Mouse (Mus musculus) gonadal fat pad, adult 2 months (tissue): ENCODE measurements around the gene BC030867. TPM values are rescaled to one million over a fixed set of nuclear protein-coding genes. Genes with fewer than 3 reads are reported as not detected.

Source experiments
- DNase-seq: peaks from one replicate; pipeline ENCODE4 v3.0.0-alpha.2; 2012; ENCODE audit warnings: low read depth
- polyA plus RNA-seq: library from polyadenylated mRNA; depleted of rRNA; stranded (reverse); fragments of >200 nt; gene quantifications from 2 replicates; pipeline ENCODE4 v1.2.3, GENCODE M21; 2012

BC030867 gene
- polyA plus RNA-seq, 1 experiment: 1.1 TPM

DNA sequence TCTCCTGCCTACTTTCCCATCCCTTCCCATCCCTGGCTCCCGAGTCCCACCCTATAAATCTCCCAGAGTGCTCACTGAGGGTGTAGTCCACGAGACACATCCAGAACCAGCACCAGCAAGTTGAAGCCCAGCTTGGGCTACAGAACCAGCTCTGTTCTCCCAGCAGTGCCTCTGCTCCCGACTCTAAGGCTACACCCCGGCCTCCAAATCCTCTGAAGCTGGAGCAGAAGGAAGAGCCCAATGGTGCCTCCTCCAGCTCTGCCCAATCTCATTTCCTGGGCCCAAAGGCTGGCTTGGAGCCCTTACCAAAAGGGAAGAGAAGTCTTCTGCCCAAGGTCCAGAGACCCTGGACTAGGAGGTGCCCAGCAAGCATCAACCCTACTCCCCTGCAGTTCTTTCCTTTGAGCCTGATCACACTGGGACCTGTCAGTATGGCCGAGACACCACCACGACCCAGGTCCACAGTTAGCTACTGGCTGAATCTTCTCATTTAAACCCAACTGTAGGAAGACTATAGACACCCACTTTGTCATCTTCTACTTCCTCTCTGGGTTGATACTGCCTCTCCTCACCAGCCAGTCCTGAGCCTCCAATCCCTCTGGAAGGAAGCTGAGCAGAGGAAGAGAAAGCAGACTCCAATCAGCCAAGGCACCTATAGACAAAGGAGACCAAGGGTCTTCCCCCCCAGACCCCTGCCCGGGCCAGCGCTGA lies 27.3 kb upstream of the BC030867 start:
- no peak for DNase-seq

DNA sequence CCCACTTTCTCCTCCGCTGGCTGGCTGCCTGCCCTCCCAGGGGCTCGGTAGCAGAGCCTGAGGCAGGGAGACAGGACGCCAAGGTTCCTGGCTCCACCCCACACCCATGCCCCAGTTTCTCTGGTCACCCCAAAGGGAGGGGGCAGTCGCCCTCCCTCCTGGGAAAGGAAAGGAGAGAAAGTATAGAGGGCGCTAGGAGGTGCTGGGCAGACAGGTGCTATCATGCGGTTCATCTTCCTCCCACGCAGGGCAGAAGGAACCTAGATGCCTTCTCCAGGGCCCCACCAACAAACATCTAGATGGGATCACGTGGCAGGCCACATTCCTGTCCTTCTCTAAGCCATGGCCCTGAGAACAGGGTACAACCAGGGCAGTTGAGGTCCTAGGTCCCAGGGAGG lies 26.7 kb upstream of the BC030867 start:
- DNase-seq: no peak

GRCm38 (mm10) chr11:102223166-102223565 lies 25.5 kb upstream of the BC030867 start:
- DNase-seq: no peak

- no peak for DNase-seq
Observed at GRCm38 (mm10) chr11:102224686-102225085, 24.0 kb upstream of the BC030867 start.

- no peak for DNase-seq
Observed at GRCm38 (mm10) chr11:102225221-102225620, 23.5 kb upstream of the BC030867 start.

GRCm38 (mm10) chr11:102226067-102226978 lies 22.4 kb upstream of the BC030867 start:
- no peak for DNase-seq

DNA sequence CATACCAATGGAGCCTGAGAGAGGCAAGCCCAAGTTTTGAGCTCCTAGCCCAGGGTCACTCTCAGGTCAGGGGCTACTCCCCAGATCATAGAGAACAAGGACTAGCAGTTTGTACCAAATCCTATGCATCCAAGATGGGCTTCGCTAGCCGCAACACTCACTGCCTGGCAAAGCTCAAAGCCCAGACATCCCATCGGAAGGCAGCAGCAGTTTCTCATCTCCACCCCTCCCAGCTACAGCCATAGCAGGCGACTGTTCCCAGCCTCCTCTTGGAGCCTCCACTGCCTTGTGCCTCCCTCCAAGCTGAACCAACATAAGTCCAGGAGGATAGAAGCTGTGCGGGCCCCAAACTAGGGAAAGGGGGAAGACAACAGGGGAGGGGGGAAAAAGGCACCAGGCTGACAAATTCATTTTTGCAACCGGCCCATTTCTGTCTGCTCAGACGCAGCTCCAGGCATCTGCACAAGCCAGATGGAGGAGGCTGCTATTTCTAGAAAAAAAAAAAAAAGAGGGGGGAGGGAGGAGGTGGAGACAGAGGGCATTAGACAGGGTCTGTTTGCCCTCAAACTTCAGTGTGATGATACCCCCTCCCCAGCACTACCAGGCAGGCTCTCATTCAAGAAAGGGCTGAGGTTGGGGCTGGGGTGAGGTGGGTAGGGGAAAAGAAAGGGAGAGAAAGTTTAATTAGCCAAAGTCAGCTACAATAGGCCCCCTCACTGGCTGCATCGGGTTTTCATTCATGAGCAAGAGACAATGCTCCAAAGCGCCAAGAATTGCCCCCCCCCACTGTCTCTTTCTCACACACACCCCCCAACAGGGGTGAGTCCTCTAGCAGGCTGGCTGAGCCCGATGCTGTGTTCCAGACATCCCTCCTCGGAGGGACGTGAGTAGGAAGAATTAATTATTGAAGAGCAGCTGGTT lies 21.2 kb upstream of the BC030867 start:
- no peak for DNase-seq

- no peak for DNase-seq
Observed at GRCm38 (mm10) chr11:102228191-102228545, 20.5 kb upstream of the BC030867 start.

DNA sequence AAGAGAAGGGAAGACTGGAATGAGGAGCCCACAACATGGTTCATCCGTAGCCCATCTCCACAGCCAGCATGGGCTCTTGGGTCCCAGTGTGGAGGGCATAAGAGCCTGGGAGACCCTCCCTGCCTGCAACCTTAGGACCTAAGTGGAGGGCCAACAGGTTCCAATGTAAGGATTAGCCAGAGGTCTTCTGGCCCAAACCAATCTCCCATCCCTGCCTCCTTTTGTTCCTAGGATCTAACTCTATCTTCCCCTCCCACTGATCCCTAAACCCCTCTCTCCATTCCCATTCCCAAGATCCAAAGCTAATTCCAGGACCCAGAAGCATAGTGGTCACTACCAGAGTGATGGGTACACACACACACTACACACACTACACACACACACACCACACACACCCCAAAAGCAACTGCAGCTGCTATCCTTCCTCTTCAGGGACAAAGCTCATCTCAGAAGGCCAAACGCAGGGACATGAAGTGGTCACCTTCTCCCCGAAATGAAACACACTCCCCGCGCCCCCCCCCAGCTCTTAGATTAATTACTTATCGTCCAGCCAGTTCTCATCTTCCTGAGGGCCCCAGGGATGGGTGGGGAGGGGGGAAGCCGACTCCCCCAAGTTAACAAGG lies 19.9 kb upstream of the BC030867 start:
- no peak for DNase-seq

GRCm38 (mm10) chr11:102229331-102229953 lies 19.2 kb upstream of the BC030867 start:
- no peak for DNase-seq

DNA sequence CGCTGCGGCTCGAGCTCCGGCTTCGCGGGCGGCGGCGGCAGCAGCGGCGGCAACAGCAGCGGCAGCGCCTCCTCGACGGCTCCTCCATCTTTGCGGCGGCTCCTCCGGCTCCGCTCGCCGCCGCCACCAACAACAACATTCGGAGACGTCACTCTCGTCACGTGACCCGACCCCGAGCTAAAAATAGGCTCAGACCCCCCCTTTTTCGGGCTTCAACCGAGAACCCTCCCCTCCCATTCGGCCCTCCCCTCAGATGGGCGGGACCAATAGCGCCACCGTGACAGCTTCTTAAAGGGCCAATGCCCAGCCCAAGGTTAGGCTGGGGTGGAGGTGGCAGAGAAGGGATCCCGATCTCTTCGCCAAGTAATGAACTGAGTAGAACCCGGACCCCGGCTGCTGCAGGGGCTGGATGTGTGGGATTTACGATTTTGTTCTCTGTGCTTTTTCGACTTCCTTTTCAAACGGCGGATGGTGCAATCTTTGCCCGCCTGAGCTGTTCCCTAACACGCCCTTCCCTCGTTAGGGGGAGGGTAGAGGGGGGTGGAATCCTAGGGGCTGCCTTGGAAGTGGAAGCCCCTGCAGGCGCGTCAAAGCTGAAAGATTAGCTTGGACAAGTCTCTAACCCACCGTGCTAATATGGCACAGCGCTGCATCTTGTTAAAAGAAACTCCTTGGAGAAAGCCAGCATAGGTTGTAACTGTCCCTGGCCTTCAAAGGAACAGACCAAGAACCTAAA lies 18.5 kb upstream of the BC030867 start, which contains the start of gene Hdac5:
Gene Hdac5 (minus strand): TSS at position 161 of the 736 bp plus-strand sequence.
- DNase-seq: peak; percentile 76

GRCm38 (mm10) chr11:102236022-102236421 lies 12.7 kb upstream of the BC030867 start:
- no peak for DNase-seq

- no peak for DNase-seq
Observed at GRCm38 (mm10) chr11:102240636-102241035, 8.0 kb upstream of the BC030867 start.

DNA sequence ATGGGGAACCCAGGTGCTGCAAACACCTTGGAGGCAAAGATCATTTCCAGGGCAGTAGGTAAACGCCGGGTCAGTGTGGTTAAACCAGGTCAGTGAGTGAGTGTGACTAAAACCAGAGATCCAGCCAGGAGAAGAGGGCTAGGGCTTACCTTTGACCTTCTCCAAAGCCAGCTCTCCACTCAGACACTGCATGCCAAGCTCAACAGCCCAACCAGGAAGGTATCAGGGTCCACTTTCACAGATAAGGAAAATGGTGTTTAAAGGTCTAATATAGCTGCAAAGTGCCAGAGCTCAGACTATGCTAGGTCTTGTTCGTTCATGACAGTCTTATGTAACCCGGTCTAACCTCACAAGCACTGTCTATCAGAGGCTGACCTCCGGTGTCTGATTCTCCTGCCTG lies 7.4 kb upstream of the BC030867 start:
- no peak for DNase-seq

DNA sequence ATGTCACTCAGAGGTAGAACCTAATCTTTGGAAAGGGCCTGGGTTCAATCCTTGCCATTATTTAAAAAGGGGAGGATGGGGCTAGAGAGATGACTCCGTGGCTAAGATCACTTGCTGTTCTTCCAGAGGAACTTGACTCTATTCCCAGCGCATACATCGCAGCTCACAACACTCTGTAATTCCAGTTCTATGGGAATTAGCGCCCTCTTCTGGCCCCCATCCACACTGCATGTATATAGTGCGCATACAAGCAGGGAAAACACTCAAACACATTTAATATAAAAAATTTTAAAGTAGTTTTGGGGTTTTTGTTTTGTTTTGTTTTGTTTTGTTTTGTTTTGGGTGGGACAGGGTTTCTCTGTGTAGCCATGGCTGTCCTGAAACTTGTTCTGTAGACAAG lies 6.8 kb upstream of the BC030867 start:
- no peak for DNase-seq

GRCm38 (mm10) chr11:102244926-102245449 lies 3.7 kb upstream of the BC030867 start:
- DNase-seq: no peak

DNA sequence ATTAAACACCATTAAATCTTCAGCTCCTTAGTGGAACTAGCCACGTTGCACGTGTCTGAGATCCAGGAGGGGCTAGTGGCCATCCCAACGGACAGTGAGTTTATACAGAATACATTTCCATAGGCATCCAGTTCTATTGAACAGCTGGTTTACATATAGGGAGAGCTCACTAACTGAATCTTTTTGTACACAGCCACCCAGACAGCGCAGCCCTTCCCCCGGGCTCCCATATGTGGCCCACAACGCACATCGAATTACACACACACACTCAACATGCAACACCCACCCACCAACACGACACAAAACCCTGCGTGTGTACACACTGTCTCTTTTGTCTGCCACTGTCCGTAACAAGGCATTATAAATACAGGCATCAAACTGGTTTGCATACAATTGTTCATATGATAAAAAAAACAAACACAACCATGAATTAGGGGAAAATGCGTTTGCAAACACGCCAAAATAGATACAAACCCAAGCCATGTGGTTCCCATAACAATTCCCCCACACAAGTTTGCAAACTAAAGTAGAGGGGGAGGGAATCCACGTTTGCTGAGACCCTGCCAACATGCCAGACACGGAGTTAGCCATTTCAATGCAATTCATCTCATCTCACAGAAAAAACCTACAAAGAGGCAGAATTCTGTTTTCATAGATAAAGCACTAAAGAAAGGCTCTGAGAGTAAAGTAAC lies 3.0 kb upstream of the BC030867 start:
- DNase-seq: no peak

GRCm38 (mm10) chr11:102246273-102246635 lies 2.4 kb upstream of the BC030867 start:
- no peak for DNase-seq

GRCm38 (mm10) chr11:102246871-102247270 lies 1.8 kb upstream of the BC030867 start:
- DNase-seq: no peak
